Mouse (Mus musculus) ES-Bruce4 (cell line): Measurements from ENCODE around the gene Jhy. TPM values are rescaled to one million over a fixed set of nuclear protein-coding genes. Genes with fewer than 3 reads are reported as not detected.
A peak's percentile ranks its signal among the peaks of the same experiment; 100 is the strongest.

Experiments
- H3K27ac ChIP-seq: 2 replicates; pipeline ENCODE4 v1.5.1; 2012; ENCODE audit warnings: low read length, inconsistent platforms; ENCODE audit not compliant: insufficient read depth
- H3K27me3 ChIP-seq: 2 replicates; pipeline ENCODE4 v1.6.1; 2012; ENCODE audit warnings: mild to moderate bottlenecking, low read length, inconsistent platforms; ENCODE audit not compliant: control insufficient read depth, poor library complexity, insufficient read depth, severe bottlenecking
- H3K36me3 ChIP-seq: 2 replicates; pipeline ENCODE4 v1.6.1; 2012; ENCODE audit warnings: inconsistent platforms, mild to moderate bottlenecking, low read length, moderate library complexity; ENCODE audit not compliant: control insufficient read depth, poor library complexity, insufficient read depth, severe bottlenecking
- H3K4me1 ChIP-seq: one replicate; pipeline ENCODE4 v1.8.1; 2011; ENCODE audit warnings: low read length; ENCODE audit not compliant: control insufficient read depth, insufficient read depth
- H3K4me3 ChIP-seq: 2 replicates; pipeline ENCODE4 v1.5.1; 2011; ENCODE audit warnings: low read depth, mild to moderate bottlenecking, low read length
- H3K9ac ChIP-seq: 2 replicates; pipeline ENCODE4 v1.6.1; 2012; ENCODE audit warnings: low read depth, mild to moderate bottlenecking, inconsistent platforms; ENCODE audit not compliant: poor library complexity, severe bottlenecking
- H3K9me3 ChIP-seq: replicated peaks from 2 replicates; pipeline ENCODE4 v1.6.1; 2012; ENCODE audit warnings: mild to moderate bottlenecking, low read length, inconsistent platforms; ENCODE audit not compliant: control insufficient read depth, poor library complexity, insufficient read depth, severe bottlenecking
- CTCF ChIP-seq: IDR thresholded peaks from one replicate; pipeline ENCODE4 v1.8.1; 2011; ENCODE audit warnings: low read depth, low read length
- EP300 ChIP-seq: IDR thresholded peaks from 2 replicates; pipeline ENCODE4 v1.6.1; 2011; ENCODE audit warnings: low read depth, low read length; ENCODE audit not compliant: insufficient read depth
- POLR2A ChIP-seq: IDR thresholded peaks from one replicate; pipeline ENCODE4 v1.8.1; 2011; ENCODE audit warnings: low read length; ENCODE audit not compliant: insufficient read depth
- polyA plus RNA-seq: library from polyadenylated mRNA; stranded (reverse); fragments of >200 nt; gene quantifications from 2 replicates; pipeline ENCODE4 v1.2.4, GENCODE M21; 2011; ENCODE audit warnings: low read depth; ENCODE audit not compliant: missing spikeins, insufficient read depth, insufficient read length

Gene Jhy
- polyA plus RNA-seq, 1 experiment, result not detected

GRCm38 (mm10) chr9:40947131-40947530 lies 16.8 kb downstream of the Jhy start:
- H3K27ac ChIP-seq, result no peak overlapping the region
- no peaks in the 10 kb centered on the region for H3K36me3 ChIP-seq
- no peak overlapping the region for H3K9ac ChIP-seq
- peaks cover 2% of the 10 kb centered on the region for H3K4me1 ChIP-seq
- H3K9me3 ChIP-seq, result no peaks in the 10 kb centered on the region
- TF ChIP-seq CTCF (no peak), EP300 (no peak), POLR2A (no peak)
- no peaks in the 10 kb centered on the region for H3K27me3 ChIP-seq
- no peak overlapping the region for H3K4me3 ChIP-seq

GRCm38 (mm10) chr9:40937425-40937824 lies 26.5 kb downstream of the Jhy start:
- Histone ChIP-seq H3K9ac (no peak overlapping the region), H3K36me3 (no peaks in the 10 kb centered on the region), H3K4me3 (no peak overlapping the region), H3K4me1 (no peaks in the 10 kb centered on the region), H3K27me3 (no peaks in the 10 kb centered on the region), H3K27ac (no peak overlapping the region), H3K9me3 (no peaks in the 10 kb centered on the region)
- TF ChIP-seq POLR2A, result no peak
- TF ChIP-seq EP300, result no peak
- TF ChIP-seq CTCF, result peak; percentile 41

- H3K9me3 ChIP-seq, result no peaks in the 10 kb centered on the region
- H3K36me3 ChIP-seq, result no peaks in the 10 kb centered on the region
- H3K9ac ChIP-seq, result no peak overlapping the region
- H3K27me3 ChIP-seq, result no peaks in the 10 kb centered on the region
- no peaks in the 10 kb centered on the region for H3K4me1 ChIP-seq
- H3K4me3 ChIP-seq, result no peak overlapping the region
- no peak overlapping the region for H3K27ac ChIP-seq
- TF ChIP-seq CTCF, result no peak
- no peak for TF ChIP-seq EP300
Observed at GRCm38 (mm10) chr9:40933323-40933722, 30.6 kb downstream of the Jhy start.

GRCm38 (mm10) chr9:40927351-40927980 lies 36.5 kb downstream of the Jhy start:
- H3K27me3 ChIP-seq, result no peaks in the 10 kb centered on the region
- no peak overlapping the region for H3K4me3 ChIP-seq
- no peak overlapping the region for H3K9ac ChIP-seq
- H3K4me1 ChIP-seq, result no peaks in the 10 kb centered on the region
- no peaks in the 10 kb centered on the region for H3K36me3 ChIP-seq
- TF ChIP-seq CTCF, result no peak
- H3K9me3 ChIP-seq, result no peaks in the 10 kb centered on the region
- H3K27ac ChIP-seq, result no peak overlapping the region

- Histone ChIP-seq H3K9ac (no peak overlapping the region), H3K4me1 (no peaks in the 10 kb centered on the region), H3K4me3 (no peak overlapping the region), H3K27ac (no peak overlapping the region), H3K9me3 (no peaks in the 10 kb centered on the region), H3K36me3 (no peaks in the 10 kb centered on the region), H3K27me3 (no peaks in the 10 kb centered on the region)
- TF ChIP-seq POLR2A (no peak), CTCF (no peak), EP300 (no peak)
Observed at GRCm38 (mm10) chr9:40917871-40918613, 45.9 kb downstream of the Jhy start.

GRCm38 (mm10) chr9:40908915-40909314 lies 55.0 kb downstream of the Jhy start:
- no peaks in the 10 kb centered on the region for H3K36me3 ChIP-seq
- no peak overlapping the region for H3K9ac ChIP-seq
- no peaks in the 10 kb centered on the region for H3K4me1 ChIP-seq
- no peak overlapping the region for H3K27ac ChIP-seq
- H3K27me3 ChIP-seq, result no peaks in the 10 kb centered on the region
- H3K9me3 ChIP-seq, result no peaks in the 10 kb centered on the region
- no peak overlapping the region for H3K4me3 ChIP-seq
- no peak for TF ChIP-seq EP300
- no peak for TF ChIP-seq CTCF
- TF ChIP-seq POLR2A, result no peak
